Mouse (Mus musculus) heart, embryonic 10.5 days (tissue): ENCODE data around the gene Kat5. TPM values are rescaled to one million over a fixed set of nuclear protein-coding genes. Genes with fewer than 3 reads are reported as not detected.
A peak's percentile ranks its signal among the peaks of the same experiment; 100 is the strongest.

ENCODE experiments used
- DNase-seq: peaks from one replicate; pipeline ENCODE4 v3.0.0-alpha.2; 2017; ENCODE audit warnings: low spot score
- H3K27ac ChIP-seq: fragments of 300-500 bp; sonication (generic); 2 replicates; pipeline ENCODE4 v1.5.1; 2016; ENCODE audit warnings: mild to moderate bottlenecking
- H3K27me3 ChIP-seq: fragments of 300-500 bp; sonication (generic); 2 replicates; pipeline ENCODE4 v1.6.1; 2016; ENCODE audit warnings: mild to moderate bottlenecking; ENCODE audit not compliant: poor library complexity, insufficient read depth, severe bottlenecking
- H3K36me3 ChIP-seq: fragments of 300-500 bp; sonication (generic); 2 replicates; pipeline ENCODE4 v1.6.1; 2016; ENCODE audit warnings: mild to moderate bottlenecking, moderate library complexity
- H3K4me1 ChIP-seq: fragments of 300-500 bp; sonication (generic); 2 replicates; pipeline ENCODE4 v1.6.1; 2016; ENCODE audit warnings: mild to moderate bottlenecking
- H3K4me3 ChIP-seq: fragments of 300-500 bp; sonication (generic); 2 replicates; pipeline ENCODE4 v1.5.1; 2016; ENCODE audit warnings: mild to moderate bottlenecking, moderate library complexity
- H3K9me3 ChIP-seq: fragments of 300-500 bp; sonication (generic); 2 replicates; pipeline ENCODE4 v1.6.1; 2016; ENCODE audit warnings: mild to moderate bottlenecking, moderate library complexity
- WGBS: fragments of 180-500 bp; shearing (Covaris S2); methylation state at CpG from one replicate; pipeline ENCODE4 v1.1.7; 2016; 5-methylcytosine and 5-hydroxymethylcytosine counted together
- polyA plus RNA-seq: library from polyadenylated mRNA; unstranded; fragments of >200 nt; fragmentation: Nextera tagmentation; extraction: Ambion mirVana; gene quantifications from 2 replicates; pipeline ENCODE4 v1.2.1, GENCODE M21; 2016

Kat5 gene
- polyA plus RNA-seq = 33.2 and 35.4 TPM in 2 replicates

DNA sequence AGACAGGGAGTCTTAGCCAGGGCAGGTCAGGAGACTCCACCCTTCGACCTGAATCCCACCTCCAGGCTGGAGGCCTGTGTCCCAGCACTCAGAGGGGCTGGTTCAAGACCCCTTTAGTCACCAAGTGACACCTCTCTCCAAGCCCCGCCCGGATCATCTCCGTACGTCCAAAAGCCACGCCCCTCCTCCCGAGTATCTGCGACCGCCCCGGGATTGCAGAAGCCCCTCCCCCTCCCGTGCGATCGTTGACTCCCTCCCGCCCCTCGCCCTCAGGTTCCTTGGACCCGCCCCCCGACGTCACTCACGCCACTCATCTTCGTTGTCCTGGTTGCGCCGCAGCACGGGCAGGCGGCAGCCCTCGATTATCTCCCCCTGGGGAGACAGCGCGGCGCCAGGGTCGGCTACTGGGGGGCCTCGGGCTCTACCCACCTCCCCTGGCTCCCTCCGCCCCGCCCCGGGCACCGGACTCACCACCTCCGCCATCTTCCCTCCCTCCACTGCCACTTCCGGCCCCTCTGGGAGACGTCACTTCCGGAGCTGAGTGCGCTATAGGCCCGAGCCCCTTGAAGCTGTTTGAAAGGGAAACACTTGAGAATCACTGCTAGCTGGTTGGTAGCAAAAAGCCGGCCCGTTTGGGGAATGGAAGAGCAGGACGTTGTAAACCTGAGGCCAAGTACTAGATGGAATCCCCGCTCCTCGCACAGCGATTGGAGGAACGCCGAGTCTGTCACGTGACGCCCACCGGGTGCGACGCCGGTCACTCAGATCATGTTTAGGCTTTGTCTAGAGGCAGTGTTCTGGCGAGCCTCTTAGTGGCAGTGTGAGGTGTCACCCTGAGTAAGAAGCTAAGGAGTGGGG, at the start of gene Kat5:
Kat5 (minus strand) TSS at position 691 of the 858 bp plus-strand sequence.
- peak; percentile 96 for DNase-seq
- Histone ChIP-seq H3K27me3 (no peaks in the 10 kb centered on the region), H3K36me3 (peaks cover 42% of the 10 kb centered on the region), H3K9me3 (no peaks in the 10 kb centered on the region), H3K4me3 (peak within 1 kb of the TSS; percentile 90), H3K4me1 (peaks cover 27% of the 10 kb centered on the region), H3K27ac (peak within 1 kb of the TSS; percentile 99)
- WGBS = 1% methylated on average over 55 of the region's 55 CpGs

DNA sequence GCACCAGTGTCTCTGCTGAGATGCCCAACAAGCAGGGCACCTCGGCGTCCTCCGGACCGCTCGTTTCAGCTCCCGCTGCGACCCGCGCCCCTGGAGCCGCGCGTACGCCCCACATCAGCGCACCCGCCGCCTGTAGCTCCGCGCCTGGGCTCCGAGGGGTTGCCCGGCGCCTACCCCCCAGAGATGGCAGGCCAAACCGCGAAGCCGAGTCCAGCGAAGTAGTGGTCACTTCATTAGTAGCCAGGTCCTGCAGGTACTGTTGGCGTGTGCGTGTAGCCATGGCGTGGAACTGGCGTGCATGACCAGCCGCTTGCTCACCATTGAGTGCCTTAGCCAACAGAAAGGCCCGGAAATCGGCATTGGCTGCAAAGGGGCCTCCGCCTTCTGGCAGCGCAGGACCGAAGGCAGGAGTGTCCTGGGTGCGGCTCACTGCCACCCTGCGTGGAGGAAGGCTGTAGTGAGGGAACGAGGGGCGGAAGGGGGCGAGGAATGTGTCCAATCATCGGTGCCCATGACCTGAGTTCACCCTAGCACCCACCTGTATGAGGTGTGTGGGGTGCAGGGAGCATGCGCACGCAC, 44.8 kb upstream of the Kat5 start:
- 17% methylated on average over 43 of the region's 43 CpGs for WGBS
- DNase-seq = no peak
- Histone ChIP-seq H3K27ac (peak overlapping the region; percentile 69), H3K4me3 (peak overlapping the region; percentile 56), H3K9me3 (no peaks in the 10 kb centered on the region), H3K27me3 (peaks cover 49% of the 10 kb centered on the region), H3K4me1 (peaks cover 22% of the 10 kb centered on the region), H3K36me3 (peaks cover 86% of the 10 kb centered on the region)

DNA sequence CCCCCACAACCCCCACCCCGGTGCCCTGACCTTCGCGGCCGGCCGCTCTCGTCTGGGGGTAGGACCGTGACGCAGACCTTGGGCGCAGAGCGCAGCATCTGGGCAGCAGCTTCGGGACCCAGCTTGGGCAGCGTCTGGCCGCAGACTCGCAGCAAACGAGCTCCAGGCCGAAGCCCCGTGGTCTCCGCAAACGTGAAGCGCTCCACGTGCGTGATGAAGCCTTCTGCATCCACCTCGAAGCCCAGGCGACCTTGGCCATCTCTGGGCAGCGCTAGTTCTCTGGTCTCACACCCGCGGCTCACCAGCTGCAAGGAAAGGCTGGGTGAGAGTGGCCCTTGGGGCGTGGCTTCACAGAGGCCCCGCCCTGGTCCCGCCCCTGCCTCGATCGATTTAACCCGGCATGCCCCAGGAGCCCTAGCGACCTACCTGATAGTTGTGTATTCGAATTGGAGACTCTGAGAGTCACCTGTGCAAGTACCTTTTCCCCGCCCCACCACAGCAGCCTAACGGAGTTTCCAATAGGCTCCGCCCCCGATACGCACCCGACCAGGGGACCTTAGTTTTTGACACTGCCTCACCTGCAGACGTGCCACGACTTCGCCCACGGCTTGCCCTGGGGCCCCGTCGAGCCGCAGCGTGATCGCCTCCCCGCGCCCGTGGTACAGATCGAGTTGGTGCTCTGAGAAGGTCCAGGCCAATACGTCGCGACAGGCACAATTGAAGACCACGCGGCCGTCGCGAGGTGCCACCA, 44.1 kb upstream of the Kat5 start:
- Histone ChIP-seq H3K36me3 (peaks cover 79% of the 10 kb centered on the region), H3K27me3 (peaks cover 49% of the 10 kb centered on the region), H3K27ac (peak overlapping the region; percentile 69), H3K4me3 (peak overlapping the region; percentile 56), H3K4me1 (peaks cover 27% of the 10 kb centered on the region), H3K9me3 (no peaks in the 10 kb centered on the region)
- DNase-seq = no peak
- WGBS = 13% methylated on average over 62 of the region's 62 CpGs

DNA sequence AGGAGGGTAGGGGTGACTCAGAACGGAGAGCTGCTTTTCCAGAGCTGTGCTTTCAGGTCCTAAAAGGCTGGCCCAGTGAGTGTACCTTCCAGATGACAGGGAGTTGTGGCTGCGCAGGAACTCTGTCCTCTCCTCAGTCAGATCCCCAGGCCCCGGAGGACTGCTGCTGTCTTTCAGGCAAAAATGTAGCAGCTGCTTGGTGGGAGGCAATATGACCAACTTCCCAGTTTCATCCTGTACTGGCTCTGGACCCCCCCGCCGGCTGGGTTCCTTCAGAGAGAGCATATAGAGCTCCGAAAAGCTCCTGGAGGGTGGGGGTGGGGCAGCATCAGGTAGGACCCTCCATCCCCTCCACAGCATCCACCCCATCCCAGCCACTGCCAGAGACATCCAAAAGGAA, 42.5 kb upstream of the Kat5 start:
- Histone ChIP-seq H3K27me3 (peaks cover 49% of the 10 kb centered on the region), H3K36me3 (peaks cover 74% of the 10 kb centered on the region), H3K27ac (no peak overlapping the region), H3K9me3 (no peaks in the 10 kb centered on the region), H3K4me1 (peaks cover 42% of the 10 kb centered on the region), H3K4me3 (no peak overlapping the region)
- no peak for DNase-seq
- 77% methylated on average over 6 of the region's 6 CpGs for WGBS

DNA sequence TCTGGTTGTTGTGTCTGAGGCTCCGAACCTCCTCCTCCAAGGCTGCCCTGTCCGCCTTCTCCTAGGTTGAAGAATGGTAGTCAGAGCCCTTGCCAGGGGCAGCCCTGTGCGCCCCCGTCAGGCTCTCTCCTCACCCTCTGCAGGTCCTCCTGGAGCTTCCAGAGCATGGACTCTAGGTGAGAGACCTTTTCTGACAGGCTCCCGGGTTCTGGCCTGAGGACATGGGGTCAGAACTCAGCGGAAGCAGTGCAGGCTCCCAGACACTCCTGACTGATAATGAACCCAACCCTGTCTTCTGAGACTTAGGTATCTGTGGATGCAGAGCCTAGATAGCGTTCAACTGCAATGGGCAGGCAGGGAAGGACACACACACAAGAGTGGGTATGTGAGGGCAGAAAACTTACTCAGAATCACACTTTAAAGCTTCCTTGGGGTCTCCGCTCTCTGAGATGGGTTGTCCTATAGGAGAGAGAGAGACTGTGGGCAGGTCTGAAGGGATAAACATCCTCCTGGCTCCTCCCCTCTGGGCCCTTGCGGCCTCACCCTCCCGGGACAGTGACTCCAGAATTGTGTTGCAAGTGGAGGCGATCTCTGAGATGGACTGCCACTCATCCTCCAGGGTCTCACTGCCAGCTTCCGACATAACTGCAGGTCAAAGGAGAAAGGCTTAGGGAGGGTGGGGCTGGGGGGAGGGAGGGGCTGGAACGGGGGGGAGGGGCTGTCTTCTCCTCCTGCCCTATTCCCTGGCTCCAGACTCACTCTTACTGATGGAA, 41.7 kb upstream of the Kat5 start:
- H3K27me3 ChIP-seq = peaks cover 45% of the 10 kb centered on the region
- H3K9me3 ChIP-seq = no peaks in the 10 kb centered on the region
- peak overlapping the region; percentile 29; the same call in 1 of the 2 replicates for H3K27ac ChIP-seq
- H3K4me1 ChIP-seq = peaks cover 46% of the 10 kb centered on the region
- no peak for DNase-seq
- 52% methylated on average over 13 of the region's 13 CpGs for WGBS
- H3K36me3 ChIP-seq = peaks cover 76% of the 10 kb centered on the region
- no peak overlapping the region for H3K4me3 ChIP-seq

DNA sequence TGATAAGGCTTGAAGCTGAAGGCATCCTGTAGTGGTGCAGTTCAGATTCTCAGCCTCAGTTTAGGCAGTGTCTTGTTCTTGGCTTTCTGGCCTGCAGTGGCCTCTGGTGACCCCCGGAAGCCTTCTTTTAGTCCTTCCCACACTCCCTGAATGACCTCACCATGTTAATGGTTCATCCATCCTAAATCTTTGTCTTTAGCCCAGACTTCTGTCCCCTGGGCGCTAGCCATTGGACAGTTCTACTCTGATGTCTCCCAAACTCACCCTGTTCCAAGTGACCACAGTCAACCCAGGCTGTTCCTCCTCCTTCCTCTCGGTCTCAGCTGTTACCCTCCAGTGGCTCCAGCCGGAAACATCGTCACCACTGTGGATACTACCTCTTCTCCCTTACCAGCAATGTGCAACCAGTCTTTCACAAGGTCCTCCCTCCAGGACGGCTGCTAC, 39.3 kb upstream of the Kat5 start:
- Histone ChIP-seq H3K27ac (peak overlapping the region; percentile 87), H3K27me3 (peaks cover 21% of the 10 kb centered on the region), H3K36me3 (peaks cover 76% of the 10 kb centered on the region), H3K4me1 (peaks cover 36% of the 10 kb centered on the region), H3K4me3 (peak overlapping the region; percentile 49), H3K9me3 (no peaks in the 10 kb centered on the region)
- 67% methylated on average over 6 of the region's 6 CpGs for WGBS
- no peak for DNase-seq

DNA sequence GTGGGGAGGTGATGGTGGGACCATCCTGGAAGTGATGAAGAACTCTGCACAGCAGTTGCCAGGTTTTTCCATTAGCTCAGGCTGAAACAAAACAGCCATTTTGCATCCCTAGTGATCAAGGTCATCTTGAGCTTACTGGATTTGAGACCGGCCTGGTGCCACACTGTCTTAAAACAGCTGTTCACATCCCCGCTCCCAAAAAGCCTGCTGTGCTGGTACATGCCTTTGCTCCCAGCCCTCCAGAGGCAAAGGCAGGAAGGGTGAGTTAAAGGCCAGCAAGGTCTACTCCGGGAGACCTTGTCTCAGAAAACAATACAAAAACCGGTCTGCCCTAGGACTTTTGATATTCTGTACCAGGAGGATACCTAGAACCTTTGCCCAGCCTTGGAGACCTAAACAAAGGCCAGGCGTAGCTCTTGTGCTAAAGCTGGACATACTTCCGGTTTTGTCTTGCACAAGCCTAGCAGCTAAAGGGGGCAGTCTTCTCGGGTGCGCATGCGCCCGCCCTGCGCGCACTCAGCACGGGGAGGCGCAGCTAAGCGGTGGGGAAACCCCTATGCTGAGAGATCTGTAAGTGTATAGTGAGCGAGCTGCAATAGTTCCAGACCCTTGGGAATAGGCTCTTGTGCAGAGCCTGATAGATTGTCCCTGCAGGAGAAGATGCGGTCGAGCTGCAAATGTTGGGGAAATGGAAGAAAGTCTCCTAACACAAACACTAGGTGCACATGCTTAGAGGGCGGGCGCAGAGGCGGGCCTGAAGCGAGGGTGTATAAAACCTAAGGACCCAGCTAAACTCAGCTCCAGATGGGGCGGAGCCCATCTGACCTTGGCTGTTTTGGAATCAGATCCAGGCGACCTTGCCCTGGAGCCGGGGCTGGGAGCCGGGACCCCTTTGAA, 38.6 kb upstream of the Kat5 start:
- Histone ChIP-seq H3K4me3 (peak overlapping the region; percentile 49), H3K4me1 (peaks cover 29% of the 10 kb centered on the region), H3K36me3 (peaks cover 76% of the 10 kb centered on the region), H3K27me3 (peaks cover 15% of the 10 kb centered on the region), H3K9me3 (no peaks in the 10 kb centered on the region), H3K27ac (peak overlapping the region; percentile 87)
- peak; percentile 91 for DNase-seq
- 10% methylated on average over 26 of the region's 26 CpGs for WGBS

DNA sequence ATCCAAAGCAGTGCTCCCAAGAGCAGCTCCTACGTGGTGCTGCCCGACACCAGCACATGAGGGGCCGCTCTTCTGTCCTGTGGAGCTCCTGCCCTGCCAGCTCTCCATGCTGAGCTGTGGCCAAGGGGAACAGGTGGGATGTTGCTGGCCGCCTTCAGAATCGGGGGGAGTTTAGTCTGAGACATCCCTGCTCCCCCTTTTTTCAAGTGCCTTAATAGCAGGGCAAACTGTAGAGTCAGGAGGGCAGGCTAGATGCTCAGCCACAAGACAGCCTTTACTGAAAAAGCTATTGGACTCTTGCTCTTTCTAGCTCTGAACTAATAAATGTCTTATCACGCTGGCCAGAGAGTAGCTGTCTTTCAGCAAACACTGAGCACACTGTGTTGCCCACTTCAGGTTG, 37.8 kb upstream of the Kat5 start:
- Histone ChIP-seq H3K4me3 (no peak overlapping the region), H3K4me1 (peaks cover 29% of the 10 kb centered on the region), H3K36me3 (peaks cover 76% of the 10 kb centered on the region), H3K27me3 (peaks cover 10% of the 10 kb centered on the region), H3K27ac (peak overlapping the region; percentile 87), H3K9me3 (no peaks in the 10 kb centered on the region)
- DNase-seq = no peak
- WGBS = 93% methylated on average over 6 of the region's 6 CpGs

DNA sequence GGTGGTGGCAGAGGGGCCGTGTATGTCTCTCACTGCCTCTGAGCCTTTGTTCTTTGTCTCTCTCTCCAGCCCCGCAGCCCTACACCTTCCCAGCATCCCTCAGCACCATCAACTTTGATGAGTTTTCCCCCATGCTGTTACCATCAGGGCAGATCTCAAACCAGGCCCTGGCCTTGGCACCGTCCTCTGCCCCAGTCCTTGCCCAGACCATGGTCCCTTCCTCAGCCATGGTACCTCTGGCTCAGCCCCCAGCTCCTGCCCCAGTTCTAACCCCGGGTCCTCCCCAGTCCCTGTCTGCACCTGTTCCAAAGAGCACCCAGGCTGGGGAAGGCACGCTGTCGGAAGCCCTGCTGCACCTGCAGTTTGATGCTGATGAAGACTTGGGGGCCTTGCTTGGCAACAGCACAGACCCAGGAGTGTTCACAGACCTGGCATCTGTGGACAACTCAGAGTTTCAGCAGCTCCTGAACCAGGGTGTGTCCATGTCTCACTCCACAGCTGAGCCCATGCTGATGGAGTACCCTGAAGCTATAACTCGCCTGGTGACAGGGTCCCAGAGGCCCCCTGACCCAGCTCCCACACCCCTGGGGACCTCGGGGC, 36.8 kb upstream of the Kat5 start:
- WGBS = 93% methylated on average over 8 of the region's 8 CpGs
- H3K27ac ChIP-seq = no peak overlapping the region
- DNase-seq = no peak
- peaks cover 29% of the 10 kb centered on the region for H3K4me1 ChIP-seq
- H3K36me3 ChIP-seq = peaks cover 77% of the 10 kb centered on the region
- H3K27me3 ChIP-seq = peaks cover 5% of the 10 kb centered on the region; the same call in 1 of the 2 replicates
- no peak overlapping the region for H3K4me3 ChIP-seq
- no peaks in the 10 kb centered on the region for H3K9me3 ChIP-seq

DNA sequence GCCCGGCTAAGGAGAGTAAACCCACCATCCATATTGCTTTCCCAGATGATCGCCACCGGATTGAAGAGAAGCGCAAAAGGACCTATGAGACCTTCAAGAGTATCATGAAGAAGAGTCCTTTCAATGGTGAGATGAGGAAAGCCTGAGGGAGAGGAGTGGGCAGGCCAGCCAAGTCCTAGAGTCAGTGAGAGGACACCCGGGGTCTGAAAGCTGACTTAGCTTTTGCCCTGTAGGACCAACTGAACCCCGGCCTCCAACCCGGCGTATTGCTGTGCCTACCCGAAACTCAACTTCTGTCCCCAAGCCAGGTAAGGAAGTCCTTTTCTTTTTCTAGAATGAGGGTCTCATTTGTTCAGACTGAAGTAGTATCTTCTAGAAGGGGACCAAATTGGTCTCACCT, 35.2 kb upstream of the Kat5 start:
- Histone ChIP-seq H3K4me1 (peaks cover 44% of the 10 kb centered on the region), H3K27me3 (no peaks in the 10 kb centered on the region), H3K27ac (no peak overlapping the region), H3K36me3 (peaks cover 78% of the 10 kb centered on the region), H3K9me3 (no peaks in the 10 kb centered on the region), H3K4me3 (no peak overlapping the region)
- no peak for DNase-seq
- 94% methylated on average over 9 of the region's 9 CpGs for WGBS

DNA sequence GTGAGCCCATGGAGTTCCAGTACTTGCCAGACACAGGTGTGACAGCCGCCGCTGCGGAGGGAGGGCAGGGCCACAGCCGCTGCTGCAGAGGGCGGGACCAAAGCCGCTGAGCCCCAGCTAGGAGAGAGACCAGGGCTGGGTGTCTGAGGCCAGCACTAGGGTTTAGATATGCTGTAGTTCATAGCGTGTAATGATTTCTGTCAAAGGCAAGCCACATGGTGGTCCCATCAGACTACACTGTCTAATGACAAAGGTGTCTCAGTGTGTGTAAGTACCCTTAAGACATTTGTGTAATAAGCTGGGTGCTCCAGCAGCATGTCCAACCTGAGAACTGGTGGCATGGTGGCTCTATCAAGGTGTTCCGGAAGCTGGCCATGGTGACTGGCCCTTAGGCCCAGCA, 31.6 kb upstream of the Kat5 start:
- 84% methylated on average over 8 of the region's 8 CpGs for WGBS
- Histone ChIP-seq H3K36me3 (peaks cover 80% of the 10 kb centered on the region), H3K27me3 (no peaks in the 10 kb centered on the region)

More for the DNA sequence above, 31.6 kb upstream of the Kat5 start:
- Histone ChIP-seq H3K4me3 (0 out of 2 replicates have a peak overlapping the region, but pooled peaks have one; percentile 2), H3K27ac (0 out of 2 replicates have a peak overlapping the region, but pooled peaks have one; percentile 59), H3K4me1 (peaks cover 46% of the 10 kb centered on the region), H3K9me3 (no peaks in the 10 kb centered on the region)
- no peak for DNase-seq
